Mouse (Mus musculus): ENCODE results near the gene Gja8. TPM values are rescaled to one million over a fixed set of nuclear protein-coding genes. Genes with fewer than 3 reads are reported as not detected.

The Gja8 gene
- polyA plus RNA-seq, 2 experiments: not detected

GRCm38 (mm10) chr3:96953489-96954233 lies 27.8 kb upstream of the Gja8 start:
- ATAC-seq (ENCODE audit: insufficient read depth): peak; percentile 13; the same call in 1 of the 2 replicates
- Histone ChIP-seq H3K4me2 (ENCODE audit: low read depth) (no peak overlapping the region), H3K27me3 (ENCODE audit: control insufficient read depth, insufficient read depth, low read length) (no peaks in the 10 kb centered on the region), H3K4me1 (replicated peaks; ENCODE audit: control insufficient read depth in 2 of 2, insufficient read depth in 2 of 2, low read length in 1 of 2) (no peaks in the 10 kb centered on the region), H3K9ac (replicated peaks) (no peak overlapping the region), H3K4me3 (ENCODE audit: insufficient read depth in 1 of 2, low read depth in 2 of 2, low read length in 2 of 2) (no peak overlapping the region), H3K36me3 (replicated peaks; ENCODE audit: control insufficient read depth, insufficient read depth, low read depth) (no peaks in the 10 kb centered on the region), H3K27ac (no peak overlapping the region), H3K9me3 (ENCODE audit: control insufficient read depth, low read length) (no peaks in the 10 kb centered on the region)
- TF ChIP-seq CTCF (IDR thresholded peaks at IDR 0.05; ENCODE audit: low read depth): no peak
- no peak for TF ChIP-seq EP300 (IDR thresholded peaks at IDR 0.05; ENCODE audit: low read depth)
- DNase-seq (ENCODE audit: low read depth in 3 of 3, low spot score in 3 of 3): no peak
- 27% methylated on average over 14 of the region's 14 CpGs for WGBS (ENCODE audit: insufficient replicate concordance)

- no peak for ATAC-seq (ENCODE audit: insufficient read depth)
- Histone ChIP-seq H3K4me2 (ENCODE audit: low read depth) (no peak overlapping the region), H3K9me3 (ENCODE audit: control insufficient read depth, low read length) (no peaks in the 10 kb centered on the region), H3K27ac (no peak overlapping the region), H3K4me3 (ENCODE audit: insufficient read depth in 1 of 2, low read depth in 2 of 2, low read length in 2 of 2) (no peak overlapping the region), H3K9ac (replicated peaks) (no peak overlapping the region), H3K36me3 (replicated peaks; ENCODE audit: control insufficient read depth, insufficient read depth, low read depth) (no peaks in the 10 kb centered on the region), H3K4me1 (replicated peaks; ENCODE audit: control insufficient read depth in 2 of 2, insufficient read depth in 2 of 2, low read length in 1 of 2) (no peaks in the 10 kb centered on the region), H3K27me3 (ENCODE audit: control insufficient read depth, insufficient read depth, low read length) (no peaks in the 10 kb centered on the region)
- TF ChIP-seq CTCF (IDR thresholded peaks at IDR 0.05; ENCODE audit: low read depth) (no peak), EP300 (IDR thresholded peaks at IDR 0.05; ENCODE audit: low read depth) (no peak)
- DNase-seq (ENCODE audit: low read depth in 3 of 3, low spot score in 3 of 3): no peak
- WGBS (ENCODE audit: insufficient replicate concordance): 35% methylated on average over 2 of the region's 2 CpGs
Measured at GRCm38 (mm10) chr3:96942706-96943105, 16.9 kb upstream of the Gja8 start.

GRCm38 (mm10) chr3:96938738-96939137 lies 12.9 kb upstream of the Gja8 start:
- H3K27me3 ChIP-seq (ENCODE audit: control insufficient read depth, insufficient read depth, low read length): no peaks in the 10 kb centered on the region
- H3K4me1 ChIP-seq (replicated peaks; ENCODE audit: control insufficient read depth in 2 of 2, insufficient read depth in 2 of 2, low read length in 1 of 2): no peaks in the 10 kb centered on the region
- no peak overlapping the region for H3K9ac ChIP-seq (replicated peaks)
- H3K36me3 ChIP-seq (replicated peaks; ENCODE audit: control insufficient read depth, insufficient read depth, low read depth): no peaks in the 10 kb centered on the region
- 9% methylated on average over 11 of the region's 11 CpGs for whole genome bisulfite sequencing (ENCODE audit: insufficient replicate concordance)
- DNase-seq (ENCODE audit: low read depth in 3 of 3, low spot score in 3 of 3): peak; percentile 26 to 42 (median 31)
- no peak overlapping the region for H3K4me3 ChIP-seq (ENCODE audit: insufficient read depth in 1 of 2, low read depth in 2 of 2, low read length in 2 of 2)
- no peak for ATAC-seq (ENCODE audit: insufficient read depth)
- peak; percentile 85 for TF ChIP-seq CTCF (IDR thresholded peaks at IDR 0.05; ENCODE audit: low read depth)
- no peak for TF ChIP-seq EP300 (IDR thresholded peaks at IDR 0.05; ENCODE audit: low read depth)
- no peak overlapping the region for H3K4me2 ChIP-seq (ENCODE audit: low read depth)
- no peak overlapping the region for H3K27ac ChIP-seq
- no peaks in the 10 kb centered on the region for H3K9me3 ChIP-seq (ENCODE audit: control insufficient read depth, low read length)

- ATAC-seq (ENCODE audit: insufficient read depth): no peak
- no peaks in the 10 kb centered on the region for H3K9me3 ChIP-seq (ENCODE audit: control insufficient read depth, low read length)
- H3K4me3 ChIP-seq (ENCODE audit: insufficient read depth in 1 of 2, low read depth in 2 of 2, low read length in 2 of 2): no peak overlapping the region
- H3K27ac ChIP-seq: no peak overlapping the region
- TF ChIP-seq CTCF (IDR thresholded peaks at IDR 0.05; ENCODE audit: low read depth) (no peak), EP300 (IDR thresholded peaks at IDR 0.05; ENCODE audit: low read depth) (no peak)
- H3K4me1 ChIP-seq (replicated peaks; ENCODE audit: control insufficient read depth in 2 of 2, insufficient read depth in 2 of 2, low read length in 1 of 2): no peaks in the 10 kb centered on the region
- DNase-seq (ENCODE audit: low read depth in 3 of 3, low spot score in 3 of 3): no peak
- no peaks in the 10 kb centered on the region for H3K36me3 ChIP-seq (replicated peaks; ENCODE audit: control insufficient read depth, insufficient read depth, low read depth)
- no peak overlapping the region for H3K4me2 ChIP-seq (ENCODE audit: low read depth)
- WGBS (ENCODE audit: insufficient replicate concordance): 24% methylated on average over 5 of the region's 5 CpGs
- H3K27me3 ChIP-seq (ENCODE audit: control insufficient read depth, insufficient read depth, low read length): no peaks in the 10 kb centered on the region
- H3K9ac ChIP-seq (replicated peaks): no peak overlapping the region
Measured at GRCm38 (mm10) chr3:96937606-96938005, 11.8 kb upstream of the Gja8 start.

- Histone ChIP-seq H3K9ac (replicated peaks) (no peak overlapping the region), H3K4me1 (replicated peaks; ENCODE audit: control insufficient read depth in 2 of 2, insufficient read depth in 2 of 2, low read length in 1 of 2) (no peaks in the 10 kb centered on the region), H3K4me3 (ENCODE audit: insufficient read depth in 1 of 2, low read depth in 2 of 2, low read length in 2 of 2) (no peak overlapping the region), H3K27ac (no peak overlapping the region), H3K27me3 (ENCODE audit: control insufficient read depth, insufficient read depth, low read length) (no peaks in the 10 kb centered on the region), H3K36me3 (replicated peaks; ENCODE audit: control insufficient read depth, insufficient read depth, low read depth) (no peaks in the 10 kb centered on the region), H3K9me3 (ENCODE audit: control insufficient read depth, low read length) (no peaks in the 10 kb centered on the region), H3K4me2 (ENCODE audit: low read depth) (no peak overlapping the region)
- TF ChIP-seq EP300 (IDR thresholded peaks at IDR 0.05; ENCODE audit: low read depth): no peak
- peak; percentile 76 for TF ChIP-seq CTCF (IDR thresholded peaks at IDR 0.05; ENCODE audit: low read depth)
- 7% methylated on average over 6 of the region's 6 CpGs for whole genome bisulfite sequencing (ENCODE audit: insufficient replicate concordance)
- ATAC-seq (ENCODE audit: insufficient read depth): no peak
- DNase-seq (ENCODE audit: low read depth in 3 of 3, low spot score in 3 of 3): peak; percentile 33 to 34 (median 34)
Measured at GRCm38 (mm10) chr3:96936241-96936640, 10.4 kb upstream of the Gja8 start.
